Mouse (Mus musculus) liver, embryonic 14.5 days (tissue): ENCODE results near the gene Hoxb5. TPM values are rescaled to one million over a fixed set of nuclear protein-coding genes. Genes with fewer than 3 reads are reported as not detected.

ENCODE experiments used
- ATAC-seq: fragments of 200-750 bp; cut with Nextera tagmentation; 2 replicates; pipeline ENCODE4 v1.8.0; 2017; ENCODE audit warnings: moderate number of reproducible peaks, mild to moderate bottlenecking, moderate library complexity; ENCODE audit not compliant: insufficient read depth
- DNase-seq, 3 experiments: peaks; one replicate each; pipeline ENCODE4 v3.0.0-alpha.2; 2012 to 2013; ENCODE audit warnings: low read depth in 3 of 3, low spot score in 3 of 3
- H3K27ac ChIP-seq: fragments of 300-500 bp; sonication (generic); 2 replicates; pipeline ENCODE4 v1.5.1; 2014; ENCODE audit warnings: moderate library complexity, mild to moderate bottlenecking, control low read depth, inconsistent platforms
- H3K27me3 ChIP-seq: fragments of 300-500 bp; sonication (generic); 2 replicates; pipeline ENCODE4 v1.6.1; 2014; ENCODE audit warnings: mild to moderate bottlenecking, low read length, moderate library complexity; ENCODE audit not compliant: control insufficient read depth, insufficient read depth
- H3K36me3 ChIP-seq: fragments of 300-500 bp; sonication (generic); replicated peaks from 2 replicates; pipeline ENCODE4 v1.6.1; 2014; ENCODE audit warnings: low read depth; ENCODE audit not compliant: control insufficient read depth, insufficient read depth
- H3K4me1 ChIP-seq, 2 experiments: fragments of 200-500 bp in 1 of 2; fragments of 300-500 bp in 1 of 2; sonication (generic) in 1 of 2; replicated peaks; 2 replicates each; pipeline ENCODE4 v1.6.1; 2012 to 2014; ENCODE audit warnings: antibody characterized with exemption in 1 of 2, inconsistent platforms in 1 of 2, low read length in 1 of 2; ENCODE audit not compliant: control insufficient read depth in 2 of 2, insufficient read depth in 2 of 2
- H3K4me2 ChIP-seq: fragments of 300-500 bp; sonication (generic); 2 replicates; pipeline ENCODE4 v1.6.1; 2014; ENCODE audit warnings: low read depth, mild to moderate bottlenecking, control low read depth, moderate library complexity
- H3K4me3 ChIP-seq, 2 experiments: fragments of 200-500 bp in 1 of 2; fragments of 300-500 bp in 1 of 2; sonication (generic) in 1 of 2; 2 replicates each; pipeline ENCODE4 v1.5.1; 2012 to 2014; ENCODE audit warnings: low read depth in 2 of 2, low read length in 2 of 2, mild to moderate bottlenecking in 2 of 2, control low read depth in 1 of 2, inconsistent platforms in 1 of 2, moderate library complexity in 1 of 2; ENCODE audit not compliant: insufficient read depth in 1 of 2
- H3K9ac ChIP-seq: fragments of 300-500 bp; sonication (generic); replicated peaks from 2 replicates; pipeline ENCODE4 v1.6.1; 2014; ENCODE audit warnings: mild to moderate bottlenecking, control low read depth, moderate library complexity
- H3K9me3 ChIP-seq: fragments of 300-500 bp; sonication (generic); 2 replicates; pipeline ENCODE4 v1.6.1; 2016; ENCODE audit warnings: low read length, mixed read lengths; ENCODE audit not compliant: control insufficient read depth
- CTCF ChIP-seq: IDR thresholded peaks from 2 replicates; pipeline ENCODE4 v1.5.1; 2016; ENCODE audit warnings: antibody characterized with exemption, low read depth, control low read depth
- EP300 ChIP-seq: IDR thresholded peaks from 2 replicates; pipeline ENCODE4 v1.6.1; 2016; ENCODE audit warnings: antibody characterized with exemption, low read depth
- WGBS: fragments of 180-500 bp; shearing (Covaris S2); extraction: QIAGEN DNeasy Blood & Tissue Kit; methylation state at CpG from one replicate; pipeline ENCODE4 v1.1.7; 2014; ENCODE audit not compliant: insufficient replicate concordance; 5-methylcytosine and 5-hydroxymethylcytosine counted together
- polyA plus RNA-seq, 2 experiments: library from polyadenylated mRNA; depleted of rRNA in 1 of 2; stranded (reverse) in 1 of 2; unstranded in 1 of 2; fragments of >200 nt; fragmentation: Nextera tagmentation in 1 of 2; extraction: Ambion mirVana in 1 of 2; gene quantifications; 2 replicates each; pipeline versions ENCODE4 v1.2.1 to v1.2.3; 2012 to 2014

Hoxb5 gene
- polyA plus RNA-seq, 2 experiments, result 0.06 to 0.23 TPM

GRCm38 (mm10) chr11:96302381-96303150, 570 bp upstream of the Hoxb5 start:
- H3K9me3 ChIP-seq, result no peaks in the 10 kb centered on the region
- ATAC-seq, result no peak
- no peaks in the 10 kb centered on the region for H3K36me3 ChIP-seq
- no peak overlapping the region for H3K9ac ChIP-seq
- no peak for DNase-seq
- H3K4me2 ChIP-seq, result no peak overlapping the region
- 21% methylated on average over 23 of the region's 23 CpGs for WGBS
- H3K4me1 ChIP-seq, result no peaks in the 10 kb centered on the region
- TF ChIP-seq CTCF (no peak), EP300 (no peak)
- H3K27ac ChIP-seq, result no peak overlapping the region
- H3K4me3 ChIP-seq, result no peak overlapping the region
- peaks cover 100% of the 10 kb centered on the region for H3K27me3 ChIP-seq

- no peak overlapping the region; the same call in 1 of the 2 replicates for H3K4me2 ChIP-seq
- peaks cover 95% of the 10 kb centered on the region for H3K27me3 ChIP-seq
- no peak for TF ChIP-seq EP300
- H3K9me3 ChIP-seq, result no peaks in the 10 kb centered on the region
- H3K27ac ChIP-seq, result no peak overlapping the region
- no peak for DNase-seq
- no peak for ATAC-seq
- H3K36me3 ChIP-seq, result no peaks in the 10 kb centered on the region
- 7% methylated on average over 38 of the region's 38 CpGs for WGBS
- no peak overlapping the region for H3K9ac ChIP-seq
- H3K4me3 ChIP-seq, result no peak overlapping the region
- H3K4me1 ChIP-seq, result no peaks in the 10 kb centered on the region
Observed at GRCm38 (mm10) chr11:96304381-96305195, 1.5 kb downstream of the Hoxb5 start.

- no peak for TF ChIP-seq CTCF
- TF ChIP-seq EP300, result no peak
- Histone ChIP-seq H3K4me1 (no peaks in the 10 kb centered on the region), H3K4me3 (no peak overlapping the region), H3K27me3 (peaks cover 95% of the 10 kb centered on the region), H3K4me2 (no peak overlapping the region), H3K9ac (no peak overlapping the region), H3K36me3 (no peaks in the 10 kb centered on the region), H3K27ac (no peak overlapping the region), H3K9me3 (no peaks in the 10 kb centered on the region)
- ATAC-seq (no peak), DNase-seq (no peak)
- WGBS, result 49% methylated on average over 6 of the region's 6 CpGs
Observed at GRCm38 (mm10) chr11:96305505-96306182, 2.5 kb downstream of the Hoxb5 start.

- 31% methylated on average over 7 of the region's 7 CpGs for WGBS
- H3K27ac ChIP-seq, result no peak overlapping the region
- no peaks in the 10 kb centered on the region for H3K9me3 ChIP-seq
- DNase-seq, result no peak
- H3K9ac ChIP-seq, result no peak overlapping the region
- no peak overlapping the region for H3K4me3 ChIP-seq
- no peak for TF ChIP-seq EP300
- no peak for TF ChIP-seq CTCF
- no peak for ATAC-seq
- peaks cover 95% of the 10 kb centered on the region for H3K27me3 ChIP-seq
- no peak overlapping the region for H3K4me2 ChIP-seq
- no peaks in the 10 kb centered on the region for H3K4me1 ChIP-seq
- no peaks in the 10 kb centered on the region for H3K36me3 ChIP-seq
Observed at GRCm38 (mm10) chr11:96306183-96306907, 3.2 kb downstream of the Hoxb5 start.
